Mouse (Mus musculus) limb, embryonic 10.5 days (tissue): ENCODE measurements around the gene Tmem160. TPM values are rescaled to one million over a fixed set of nuclear protein-coding genes. Genes with fewer than 3 reads are reported as not detected.
A peak's percentile ranks its signal among the peaks of the same experiment; 100 is the strongest.

ENCODE experiments used
- DNase-seq: peaks from one replicate; pipeline ENCODE4 v3.0.0-alpha.2; 2017; ENCODE audit warnings: low spot score
- H3K27ac ChIP-seq: fragments of 300-500 bp; sonication (generic); 2 replicates; pipeline ENCODE4 v1.5.1; 2016; ENCODE audit warnings: mild to moderate bottlenecking
- H3K27me3 ChIP-seq: fragments of 300-500 bp; sonication (generic); 2 replicates; pipeline ENCODE4 v1.6.1; 2016; ENCODE audit warnings: low read depth, mild to moderate bottlenecking; ENCODE audit not compliant: poor library complexity, severe bottlenecking
- H3K36me3 ChIP-seq: fragments of 300-500 bp; sonication (generic); 2 replicates; pipeline ENCODE4 v1.6.1; 2016; ENCODE audit warnings: mild to moderate bottlenecking, moderate library complexity
- H3K4me1 ChIP-seq: fragments of 300-500 bp; sonication (generic); 2 replicates; pipeline ENCODE4 v1.6.1; 2016
- H3K4me3 ChIP-seq: fragments of 300-500 bp; sonication (generic); 2 replicates; pipeline ENCODE4 v1.5.1; 2016; ENCODE audit warnings: mild to moderate bottlenecking, moderate library complexity
- H3K9me3 ChIP-seq: fragments of 300-500 bp; sonication (generic); replicated peaks from 2 replicates; pipeline ENCODE4 v1.6.1; 2016; ENCODE audit warnings: mild to moderate bottlenecking
- WGBS: fragments of 180-500 bp; shearing (Covaris S2); methylation state at CpG from one replicate; pipeline ENCODE4 v1.1.7; 2016; 5-methylcytosine and 5-hydroxymethylcytosine counted together
- polyA plus RNA-seq: library from polyadenylated mRNA; unstranded; fragments of >200 nt; fragmentation: Nextera tagmentation; extraction: Ambion mirVana; gene quantifications from 2 replicates; pipeline ENCODE4 v1.2.1, GENCODE M21; 2016

Tmem160 gene
- 74.8 and 86.2 TPM in 2 replicates for polyA plus RNA-seq

DNA sequence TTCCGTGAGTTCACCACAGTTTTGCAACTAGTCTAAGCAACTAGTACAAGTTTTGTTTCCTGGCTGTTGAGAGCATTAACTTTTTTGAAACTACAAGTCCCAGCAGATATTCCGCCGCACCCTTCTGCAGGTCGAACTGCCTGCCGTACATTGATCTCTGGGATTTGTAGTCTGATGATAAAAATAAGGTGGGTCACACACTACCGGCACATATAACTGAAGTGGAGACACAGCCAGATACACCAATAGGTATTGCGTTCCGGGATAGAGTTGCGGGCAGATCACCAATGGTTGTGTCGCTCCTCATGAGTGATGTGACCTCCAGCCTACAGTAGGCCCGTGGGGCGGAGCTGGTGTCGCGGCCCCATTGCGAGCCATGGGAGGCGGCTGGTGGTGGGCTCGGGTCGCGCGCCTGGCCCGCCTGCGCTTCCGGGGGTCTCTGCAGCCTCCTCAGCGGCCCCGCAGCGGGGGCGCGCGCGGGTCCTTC, at the start of gene Tmem160:
Gene Tmem160 (plus strand): TSS at position 193 of the 487 bp plus-strand sequence.
- peaks cover 10% of the 10 kb centered on the region for H3K4me1 ChIP-seq
- WGBS = under 1% methylated on average over 30 of the region's 30 CpGs
- peak within 1 kb of the TSS; percentile 78 for H3K27ac ChIP-seq

DNA sequence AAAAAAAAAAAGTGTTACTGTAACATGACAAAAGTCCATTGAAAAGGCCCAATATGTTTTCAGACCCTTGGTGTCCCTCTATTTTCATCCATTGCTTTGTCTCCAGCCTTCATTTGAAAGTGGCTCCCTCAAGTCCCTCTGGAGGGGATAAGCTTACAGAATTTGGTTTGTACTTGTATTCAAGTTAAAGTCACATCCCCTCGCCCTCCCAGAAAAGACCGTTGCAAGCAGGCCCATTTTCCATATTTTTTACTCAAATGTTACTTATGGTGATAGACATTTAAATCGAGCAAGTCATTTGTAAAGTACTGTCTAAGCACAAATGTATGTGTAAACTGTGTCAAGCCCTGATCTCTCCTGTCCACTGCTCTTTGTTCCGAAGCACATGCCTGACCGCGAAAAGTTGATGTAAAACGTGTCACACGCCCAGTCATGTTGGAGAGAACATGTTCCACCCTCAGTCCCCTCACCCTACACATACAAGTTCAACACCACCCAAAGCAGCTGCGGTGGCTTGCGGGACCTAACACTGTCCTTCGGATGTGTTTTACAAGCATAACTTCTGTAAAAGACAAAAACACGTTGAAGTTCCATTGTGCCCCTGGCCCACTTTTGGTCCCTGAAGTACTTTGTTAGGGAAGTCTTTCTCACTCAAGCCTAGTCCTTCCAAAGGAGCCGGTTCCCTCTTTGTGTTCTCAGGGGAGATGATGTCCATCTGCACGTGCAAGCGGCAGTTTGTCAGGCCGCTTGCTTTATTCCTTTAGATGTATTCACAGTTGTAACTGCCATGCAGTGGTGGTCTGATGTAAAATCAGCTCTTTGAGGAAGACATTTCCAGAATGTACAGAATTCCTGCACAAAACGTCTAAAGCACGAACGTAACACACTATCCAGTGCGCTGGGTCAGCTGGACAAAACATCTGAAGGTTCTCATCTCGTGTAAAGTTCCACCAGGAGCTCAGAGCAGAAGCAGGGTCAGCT, 49.3 kb upstream of the Tmem160 start:
- H3K4me1 ChIP-seq = peaks cover 44% of the 10 kb centered on the region
- no peaks in the 10 kb centered on the region for H3K27me3 ChIP-seq
- peaks cover 32% of the 10 kb centered on the region for H3K36me3 ChIP-seq
- WGBS = 74% methylated on average over 21 of the region's 21 CpGs
- no peaks in the 10 kb centered on the region for H3K9me3 ChIP-seq
- peak overlapping the region; percentile 100 for H3K27ac ChIP-seq
- peak overlapping the region; percentile 81 for H3K4me3 ChIP-seq
- DNase-seq = peak; percentile 53

More for the DNA sequence above, at the start of gene Tmem160:
- H3K27me3 ChIP-seq = no peaks in the 10 kb centered on the region
- DNase-seq = peak; percentile 86
- H3K9me3 ChIP-seq = no peaks in the 10 kb centered on the region
- peaks cover 30% of the 10 kb centered on the region for H3K36me3 ChIP-seq
- H3K4me3 ChIP-seq = peak within 1 kb of the TSS; percentile 63

DNA sequence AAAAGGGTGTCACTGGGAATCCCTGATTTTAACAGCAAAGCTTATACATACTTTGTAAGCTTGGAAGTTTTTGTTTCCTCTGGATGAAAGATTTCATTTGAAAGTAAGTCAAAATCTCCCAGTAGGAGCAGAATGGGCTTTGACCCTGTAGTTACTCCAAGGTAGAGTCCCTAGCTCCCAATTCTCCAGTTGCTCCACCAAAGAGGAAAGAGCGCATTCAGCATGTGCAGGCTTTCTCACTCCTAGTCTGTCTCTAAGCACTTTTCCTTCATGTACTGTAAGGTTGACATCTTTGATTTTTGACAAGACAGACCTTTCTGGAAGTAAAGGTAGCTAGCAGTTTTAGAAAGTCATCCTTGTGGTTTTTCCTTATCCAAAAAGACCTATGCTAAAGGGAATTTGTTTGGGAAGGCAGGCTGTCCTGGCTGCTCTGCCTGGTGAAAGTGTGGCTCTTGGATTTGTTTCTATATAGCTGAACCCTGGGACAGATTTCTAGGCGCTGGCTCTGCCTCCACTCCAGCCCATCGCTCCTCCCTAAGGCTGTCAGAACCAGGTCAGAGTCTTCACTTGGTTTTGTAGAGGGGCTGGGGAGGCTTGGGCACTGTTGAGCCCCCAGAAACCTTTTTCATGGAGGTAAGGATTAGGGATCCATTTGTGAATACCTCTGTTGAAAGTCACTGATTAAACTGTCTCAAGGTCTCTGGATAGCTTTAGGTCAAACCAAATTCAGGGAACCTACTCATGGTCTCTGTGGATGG, 48.1 kb upstream of the Tmem160 start:
- 91% methylated on average over 3 of the region's 3 CpGs for WGBS
- H3K27me3 ChIP-seq = no peaks in the 10 kb centered on the region
- H3K4me3 ChIP-seq = peak overlapping the region; percentile 8; the same call in 1 of the 2 replicates
- H3K27ac ChIP-seq = peak overlapping the region; percentile 64
- DNase-seq = no peak
- H3K9me3 ChIP-seq = no peaks in the 10 kb centered on the region
- peaks cover 45% of the 10 kb centered on the region for H3K36me3 ChIP-seq
- peaks cover 38% of the 10 kb centered on the region for H3K4me1 ChIP-seq

- Histone ChIP-seq H3K27me3 (no peaks in the 10 kb centered on the region), H3K4me3 (0 out of 2 replicates have a peak overlapping the region, but pooled peaks have one; percentile 8), H3K9me3 (no peaks in the 10 kb centered on the region), H3K27ac (peak overlapping the region; percentile 64; the same call in 1 of the 2 replicates), H3K36me3 (peaks cover 49% of the 10 kb centered on the region), H3K4me1 (peaks cover 38% of the 10 kb centered on the region)
- WGBS = 82% methylated on average over 2 of the region's 2 CpGs
- DNase-seq = no peak
These were observed 47.5 kb upstream of the Tmem160 start for GRCm38 (mm10) chr7:16405073-16405455.

DNA sequence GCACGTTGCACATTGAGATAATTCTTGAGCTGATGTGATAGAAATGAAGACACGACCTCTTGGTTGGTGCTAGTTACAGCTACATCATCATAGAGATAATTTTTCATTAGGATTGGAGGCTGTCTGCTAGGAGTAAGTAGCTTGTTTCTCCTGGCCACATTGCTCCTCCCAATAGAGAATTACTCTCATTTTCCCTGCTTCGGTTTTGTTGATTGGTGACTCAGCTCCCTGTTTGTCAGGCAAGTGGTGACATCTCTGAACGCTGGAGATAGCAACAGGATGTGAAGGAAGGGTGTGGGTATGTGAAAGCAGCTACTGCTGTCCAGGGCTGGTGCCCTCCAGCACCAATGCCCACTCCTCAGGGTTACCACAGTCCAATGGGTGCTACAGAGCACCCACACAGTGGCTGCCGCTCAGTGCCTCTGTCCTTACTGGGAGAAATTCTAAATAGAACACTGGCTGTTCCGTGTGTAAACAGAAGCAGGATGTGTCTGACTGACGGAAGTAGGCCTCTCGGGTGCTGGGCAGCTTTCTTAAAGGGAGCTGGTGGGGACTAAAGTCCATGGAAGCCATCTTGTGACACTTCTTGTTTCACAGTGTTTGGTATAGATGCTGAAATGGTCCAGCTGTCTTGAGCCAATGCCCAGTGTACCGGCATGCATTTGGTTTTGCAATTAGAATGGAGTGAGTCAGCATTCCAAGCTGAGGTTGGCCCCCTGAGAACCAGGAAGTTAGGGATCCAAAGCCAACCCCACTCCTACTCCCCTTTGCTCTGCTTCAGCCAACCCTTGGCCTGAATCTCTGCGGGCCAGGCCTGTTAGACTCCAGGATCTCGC, 46.8 kb upstream of the Tmem160 start:
- WGBS = 80% methylated on average over 11 of the region's 11 CpGs
- no peaks in the 10 kb centered on the region for H3K27me3 ChIP-seq
- no peak for DNase-seq
- H3K27ac ChIP-seq = peak overlapping the region; percentile 26
- no peaks in the 10 kb centered on the region for H3K9me3 ChIP-seq
- H3K4me1 ChIP-seq = peaks cover 38% of the 10 kb centered on the region
- H3K4me3 ChIP-seq = no peak overlapping the region
- peaks cover 56% of the 10 kb centered on the region for H3K36me3 ChIP-seq

DNA sequence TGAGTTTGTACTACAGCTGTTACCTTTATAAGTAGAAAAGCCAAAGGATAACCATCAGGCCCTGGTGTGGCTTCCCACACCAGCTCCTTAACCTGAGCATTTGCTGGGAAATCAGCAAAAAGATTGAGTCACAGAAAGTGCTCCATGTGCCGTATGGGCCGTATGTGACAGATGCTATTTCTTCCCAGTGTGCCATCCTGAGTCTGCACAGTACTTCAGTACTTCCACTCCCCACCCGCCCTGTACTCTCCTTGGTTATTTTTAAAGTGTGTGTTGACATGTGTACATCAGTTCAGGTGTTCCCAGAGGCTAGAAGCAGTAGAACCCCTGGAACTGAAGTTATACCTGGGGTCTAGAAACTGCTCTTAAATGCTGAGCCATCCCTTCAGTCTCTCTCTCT, 45.6 kb upstream of the Tmem160 start:
- DNase-seq = no peak
- H3K36me3 ChIP-seq = peaks cover 69% of the 10 kb centered on the region
- no peaks in the 10 kb centered on the region for H3K27me3 ChIP-seq
- H3K4me3 ChIP-seq = no peak overlapping the region
- WGBS = 97% methylated on average over 3 of the region's 3 CpGs
- no peaks in the 10 kb centered on the region for H3K9me3 ChIP-seq
- H3K4me1 ChIP-seq = peaks cover 44% of the 10 kb centered on the region
- no peak overlapping the region for H3K27ac ChIP-seq

GRCm38 (mm10) chr7:16411100-16411499, 41.5 kb upstream of the Tmem160 start:
- Histone ChIP-seq H3K9me3 (no peaks in the 10 kb centered on the region), H3K27me3 (no peaks in the 10 kb centered on the region), H3K27ac (no peak overlapping the region), H3K4me1 (peaks cover 26% of the 10 kb centered on the region), H3K4me3 (no peak overlapping the region), H3K36me3 (peaks cover 93% of the 10 kb centered on the region)
- WGBS = 88% methylated on average over 5 of the region's 5 CpGs
- DNase-seq = no peak

GRCm38 (mm10) chr7:16412220-16412896, 40.2 kb upstream of the Tmem160 start:
- no peaks in the 10 kb centered on the region for H3K9me3 ChIP-seq
- no peaks in the 10 kb centered on the region for H3K27me3 ChIP-seq
- H3K4me1 ChIP-seq = peaks cover 23% of the 10 kb centered on the region
- H3K36me3 ChIP-seq = peaks cover 95% of the 10 kb centered on the region
- 92% methylated on average over 8 of the region's 8 CpGs for WGBS
- peak overlapping the region; percentile 50; the same call in 1 of the 2 replicates for H3K27ac ChIP-seq
- H3K4me3 ChIP-seq = no peak overlapping the region
- no peak for DNase-seq

- peaks cover 96% of the 10 kb centered on the region for H3K36me3 ChIP-seq
- H3K4me3 ChIP-seq = no peak overlapping the region
- peaks cover 23% of the 10 kb centered on the region for H3K4me1 ChIP-seq
- H3K27ac ChIP-seq = no peak overlapping the region
- no peak for DNase-seq
- no peaks in the 10 kb centered on the region for H3K9me3 ChIP-seq
- 84% methylated on average over 2 of the region's 2 CpGs for WGBS
- H3K27me3 ChIP-seq = no peaks in the 10 kb centered on the region
These were observed 39.6 kb upstream of the Tmem160 start for GRCm38 (mm10) chr7:16412930-16413329.

- H3K4me3 ChIP-seq = no peak overlapping the region
- DNase-seq = no peak
- H3K27me3 ChIP-seq = no peaks in the 10 kb centered on the region
- H3K36me3 ChIP-seq = peaks cover 97% of the 10 kb centered on the region
- H3K27ac ChIP-seq = no peak overlapping the region
- peaks cover 23% of the 10 kb centered on the region for H3K4me1 ChIP-seq
- WGBS = 87% methylated on average over 3 of the region's 3 CpGs
- no peaks in the 10 kb centered on the region for H3K9me3 ChIP-seq
These were observed 37.2 kb upstream of the Tmem160 start for GRCm38 (mm10) chr7:16415426-16415825.

GRCm38 (mm10) chr7:16417141-16417771, 35.3 kb upstream of the Tmem160 start:
- Histone ChIP-seq H3K36me3 (peaks cover 98% of the 10 kb centered on the region), H3K9me3 (no peaks in the 10 kb centered on the region), H3K4me1 (peaks cover 14% of the 10 kb centered on the region), H3K27ac (no peak overlapping the region), H3K4me3 (no peak overlapping the region), H3K27me3 (no peaks in the 10 kb centered on the region)
- WGBS = 93% methylated on average over 10 of the region's 10 CpGs
- no peak for DNase-seq
